Mouse (Mus musculus): ENCODE data around the gene Adamts17. TPM values are rescaled to one million over a fixed set of nuclear protein-coding genes. Genes with fewer than 3 reads are reported as not detected.

The Adamts17 gene
- polyA plus RNA-seq, 1 experiment from 2014 or later: 1.8 TPM

Other genes starting within 250 kb of the Adamts17 start
- gene Asb7, start 150.1 kb upstream of the Adamts17 start, polyA plus RNA-seq (2014; fragmentation: Nextera tagmentation; extraction: Ambion mirVana): 18.7 and 20.7 TPM in 2 replicates
- gene Lins1, start 149.8 kb upstream of the Adamts17 start, polyA plus RNA-seq (2014; fragmentation: Nextera tagmentation; extraction: Ambion mirVana): 27.5 and 29.1 TPM in 2 replicates
- 0.73 and 0.94 TPM in 2 replicates for gene Cers3, start 96.2 kb upstream of the Adamts17 start, polyA plus RNA-seq (2014; fragmentation: Nextera tagmentation; extraction: Ambion mirVana)

Data from neural tube, embryonic 11.5 days (tissue).